Mouse (Mus musculus) liver, adult 2 months (tissue): ENCODE measurements around the gene Tenm2. TPM values are rescaled to one million over a fixed set of nuclear protein-coding genes. Genes with fewer than 3 reads are reported as not detected.

Experiments used
- DNase-seq: peaks from one replicate; pipeline ENCODE4 v3.0.0-alpha.2; 2011; ENCODE audit warnings: low read depth, low spot score; ENCODE audit errors: extremely low read depth
- H3K27ac ChIP-seq: fragments of 200-500 bp; replicated peaks from 2 replicates; pipeline ENCODE4 v1.5.1; 2012; ENCODE audit warnings: low read depth, mild to moderate bottlenecking, control low read depth, inconsistent platforms, low read length; ENCODE audit not compliant: insufficient read depth
- H3K27me3 ChIP-seq: fragments of 200-500 bp; 2 replicates; pipeline ENCODE4 v1.6.1; 2012; ENCODE audit warnings: mild to moderate bottlenecking, moderate library complexity, low read length, inconsistent platforms; ENCODE audit not compliant: control insufficient read depth, insufficient read depth
- H3K36me3 ChIP-seq: fragments of 200-500 bp; 2 replicates; pipeline ENCODE4 v1.6.1; 2012; ENCODE audit warnings: low read length, inconsistent platforms; ENCODE audit not compliant: control insufficient read depth, insufficient read depth
- H3K4me1 ChIP-seq: fragments of 200-500 bp; 2 replicates; pipeline ENCODE4 v1.6.1; 2011; ENCODE audit warnings: low read length; ENCODE audit not compliant: control insufficient read depth, insufficient read depth
- H3K4me3 ChIP-seq: fragments of 200-500 bp; 2 replicates; pipeline ENCODE4 v1.5.1; 2011; ENCODE audit warnings: low read depth, mild to moderate bottlenecking, control low read depth, low read length, moderate library complexity; ENCODE audit not compliant: insufficient read depth
- H3K79me2 ChIP-seq: fragments of 200-500 bp; 2 replicates; pipeline ENCODE4 v1.6.1; 2012; ENCODE audit warnings: inconsistent platforms, mild to moderate bottlenecking, low read length, moderate library complexity; ENCODE audit not compliant: control insufficient read depth, insufficient read depth
- H3K9ac ChIP-seq: fragments of 200-500 bp; 2 replicates; pipeline ENCODE4 v1.6.1; 2012; ENCODE audit warnings: low read depth, mild to moderate bottlenecking, control low read depth, inconsistent platforms, low read length
- CTCF ChIP-seq: fragments of 200-500 bp; IDR thresholded peaks from 2 replicates; pipeline ENCODE4 v1.5.1; 2011; ENCODE audit warnings: low read depth, low read length, control low read depth
- POLR2A ChIP-seq: fragments of 200-500 bp; IDR thresholded peaks from 2 replicates; pipeline ENCODE4 v1.6.1; 2011; ENCODE audit warnings: low read length, control low read depth; ENCODE audit not compliant: insufficient read depth; ENCODE audit errors: extremely low read depth
- WGBS: fragments of 180-500 bp; shearing (Covaris S2); methylation state at CpG from one replicate; pipeline ENCODE4 v1.1.7; 2018; 5-methylcytosine and 5-hydroxymethylcytosine counted together
- polyA plus RNA-seq: library from polyadenylated mRNA; depleted of rRNA; stranded (reverse); fragments of >200 nt; gene quantifications from 2 replicates; pipeline ENCODE4 v1.2.3, GENCODE M21; 2012
- total RNA-seq: library from RNA; depleted of rRNA; stranded (reverse); fragments of >200 nt; gene quantifications from 2 replicates; pipeline ENCODE4 v1.2.3, GENCODE M21; 2014

Gene Tenm2
- total and polyA plus RNA-seq, 2 experiments, result not detected

DNA sequence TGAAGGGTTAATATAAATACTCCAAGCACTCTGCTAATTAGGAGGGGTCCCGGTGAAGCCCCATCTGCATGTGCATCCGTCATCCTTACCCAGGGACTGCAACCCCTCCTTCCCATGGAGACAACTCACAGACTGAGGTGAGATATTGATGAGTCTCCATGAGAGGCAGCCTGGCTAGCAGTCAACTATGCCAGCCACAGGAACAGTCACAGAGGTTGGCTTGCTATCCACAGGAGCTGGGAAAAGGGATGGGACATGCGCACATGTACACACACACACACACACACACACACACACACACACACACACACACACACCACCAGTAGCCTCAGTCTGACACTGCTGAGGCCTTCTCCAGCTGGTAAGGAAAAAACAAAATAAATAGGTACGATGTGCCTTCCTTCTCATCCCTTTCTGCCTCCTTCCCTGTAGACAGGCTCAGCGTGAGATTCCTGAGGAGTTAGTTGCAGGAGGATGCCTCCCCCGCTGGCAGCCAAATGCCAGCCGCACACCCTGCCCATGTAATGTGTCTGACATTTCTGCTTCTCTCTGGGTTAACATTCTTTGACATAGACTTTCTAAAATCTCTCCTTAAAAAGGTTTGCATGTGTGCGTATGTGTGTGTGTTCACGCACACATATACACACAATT is 740.7 kb downstream of the Tenm2 start:
- 74% methylated on average over 9 of the region's 9 CpGs for WGBS
- H3K27ac ChIP-seq, result no peak overlapping the region
- no peaks in the 10 kb centered on the region for H3K36me3 ChIP-seq
- no peak overlapping the region for H3K4me3 ChIP-seq
- H3K4me1 ChIP-seq, result no peaks in the 10 kb centered on the region
- H3K79me2 ChIP-seq, result no peaks in the 10 kb centered on the region
- TF ChIP-seq POLR2A, result no peak
- TF ChIP-seq CTCF, result no peak
- DNase-seq, result no peak
- no peaks in the 10 kb centered on the region for H3K27me3 ChIP-seq
- H3K9ac ChIP-seq, result no peak overlapping the region

GRCm38 (mm10) chr11:36492274-36492673 is 743.5 kb downstream of the Tenm2 start:
- no peaks in the 10 kb centered on the region for H3K36me3 ChIP-seq
- 84% methylated on average over 6 of the region's 6 CpGs for WGBS
- no peak for DNase-seq

DNA sequence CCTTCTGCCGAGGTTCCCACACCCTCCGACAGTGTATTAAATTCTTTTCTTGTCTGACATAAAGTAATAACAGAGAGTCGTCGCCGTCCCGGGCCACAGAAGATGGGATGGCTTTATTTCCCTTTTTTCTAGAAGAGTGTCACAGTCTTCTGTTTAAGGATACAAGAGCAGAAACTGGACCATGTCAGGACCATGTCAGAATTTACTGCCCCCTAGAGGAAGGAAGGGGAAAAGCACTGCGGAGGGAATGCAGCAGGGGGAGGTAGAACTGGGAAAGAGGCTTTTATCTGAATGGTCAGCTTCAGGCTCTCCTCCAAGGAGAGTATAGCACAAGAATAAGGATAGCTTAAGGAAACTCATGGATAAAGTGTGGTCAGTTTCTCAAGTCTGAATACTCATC is 745.7 kb downstream of the Tenm2 start:
- H3K9ac ChIP-seq, result no peak overlapping the region
- 54% methylated on average over 7 of the region's 7 CpGs for WGBS
- DNase-seq, result peak; percentile 6
- no peak overlapping the region for H3K4me3 ChIP-seq
- TF ChIP-seq CTCF, result peak; percentile 43; the same call in 1 of the 2 replicates
- TF ChIP-seq POLR2A, result no peak
- H3K36me3 ChIP-seq, result no peaks in the 10 kb centered on the region
- H3K4me1 ChIP-seq, result no peaks in the 10 kb centered on the region
- no peak overlapping the region for H3K27ac ChIP-seq
- H3K27me3 ChIP-seq, result no peaks in the 10 kb centered on the region
- no peaks in the 10 kb centered on the region for H3K79me2 ChIP-seq

More at GRCm38 (mm10) chr11:36492274-36492673, 743.5 kb downstream of the Tenm2 start:
- no peaks in the 10 kb centered on the region for H3K79me2 ChIP-seq
- H3K9ac ChIP-seq, result no peak overlapping the region
- no peak overlapping the region for H3K4me3 ChIP-seq
- no peak overlapping the region for H3K27ac ChIP-seq
- TF ChIP-seq CTCF (no peak), POLR2A (no peak)
- no peaks in the 10 kb centered on the region for H3K4me1 ChIP-seq
- no peaks in the 10 kb centered on the region for H3K27me3 ChIP-seq

DNA sequence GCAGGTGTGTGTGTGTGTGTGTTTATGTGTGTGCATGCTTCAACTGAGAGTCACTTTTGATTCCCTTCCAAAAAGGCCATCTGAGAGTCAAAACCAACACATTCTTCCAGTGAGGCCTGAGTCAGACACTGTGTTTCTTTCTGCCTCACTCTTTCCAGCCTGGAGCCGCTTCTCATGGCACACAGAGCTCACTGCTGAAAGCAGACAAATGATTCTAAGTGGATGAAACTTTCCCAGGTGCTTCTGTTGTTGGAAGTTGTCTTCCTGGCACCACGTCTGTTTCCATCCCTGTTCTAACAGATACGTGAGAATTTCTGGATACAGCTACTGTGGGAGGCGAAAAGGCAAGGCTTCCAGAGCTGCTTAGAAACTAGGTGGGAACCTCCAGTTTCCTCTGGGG is 747.1 kb downstream of the Tenm2 start:
- no peaks in the 10 kb centered on the region for H3K36me3 ChIP-seq
- WGBS, result 61% methylated on average over 4 of the region's 4 CpGs

DNA sequence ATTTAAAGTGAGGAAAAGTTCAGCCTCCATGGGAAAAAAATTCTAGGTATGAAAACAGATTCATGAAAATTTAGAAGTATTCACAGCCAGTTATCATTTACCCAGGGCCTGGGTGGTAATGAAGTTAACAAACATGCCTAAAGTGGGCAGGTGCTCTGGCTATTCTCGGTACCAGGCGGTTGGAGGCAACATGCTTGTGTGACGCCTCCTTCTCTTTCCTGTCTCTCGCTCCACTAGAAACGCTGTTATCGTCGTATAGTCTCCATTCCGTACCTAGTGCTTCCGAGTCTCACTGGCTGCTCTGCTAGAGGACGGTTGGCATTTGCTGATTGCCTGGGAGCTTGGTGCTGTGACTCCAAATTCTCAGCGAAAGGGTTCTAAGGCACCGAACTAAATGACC is 749.7 kb downstream of the Tenm2 start:
- H3K79me2 ChIP-seq, result no peaks in the 10 kb centered on the region

More for the DNA sequence above, 747.1 kb downstream of the Tenm2 start:
- H3K27ac ChIP-seq, result no peak overlapping the region
- no peaks in the 10 kb centered on the region for H3K79me2 ChIP-seq
- TF ChIP-seq CTCF (no peak), POLR2A (no peak)
- no peak for DNase-seq
- no peaks in the 10 kb centered on the region for H3K4me1 ChIP-seq
- H3K9ac ChIP-seq, result no peak overlapping the region
- no peak overlapping the region for H3K4me3 ChIP-seq
- H3K27me3 ChIP-seq, result no peaks in the 10 kb centered on the region

GRCm38 (mm10) chr11:36484466-36485069 is 751.2 kb downstream of the Tenm2 start:
- no peak for TF ChIP-seq CTCF
- TF ChIP-seq POLR2A, result no peak
- WGBS, result 36% methylated on average over 8 of the region's 8 CpGs
- H3K27ac ChIP-seq, result no peak overlapping the region
- H3K27me3 ChIP-seq, result no peaks in the 10 kb centered on the region
- no peak for DNase-seq
- H3K79me2 ChIP-seq, result no peaks in the 10 kb centered on the region
- H3K4me1 ChIP-seq, result no peaks in the 10 kb centered on the region
- no peak overlapping the region for H3K4me3 ChIP-seq
- no peaks in the 10 kb centered on the region for H3K36me3 ChIP-seq
- H3K9ac ChIP-seq, result no peak overlapping the region

More for the DNA sequence above, 749.7 kb downstream of the Tenm2 start:
- WGBS, result 22% methylated on average over 12 of the region's 12 CpGs
- H3K36me3 ChIP-seq, result no peaks in the 10 kb centered on the region
- no peak overlapping the region for H3K9ac ChIP-seq
- no peak overlapping the region for H3K27ac ChIP-seq
- H3K4me1 ChIP-seq, result no peaks in the 10 kb centered on the region
- no peak overlapping the region for H3K4me3 ChIP-seq
- DNase-seq, result no peak
- no peaks in the 10 kb centered on the region for H3K27me3 ChIP-seq
- TF ChIP-seq CTCF (no peak), POLR2A (no peak)
